Mouse (Mus musculus) stomach, postnatal 0 days (tissue): ENCODE data around the gene Prkca. TPM values are rescaled to one million over a fixed set of nuclear protein-coding genes. Genes with fewer than 3 reads are reported as not detected.
A peak's percentile ranks its signal among the peaks of the same experiment; 100 is the strongest.

ENCODE experiments used
- ATAC-seq: fragments of 200-750 bp; cut with Nextera tagmentation; 2 replicates; pipeline ENCODE4 v1.8.0; 2017; ENCODE audit not compliant: low FRiP score, low TSS enrichment
- DNase-seq: peaks from one replicate; pipeline ENCODE4 v3.0.0-alpha.2; 2016; ENCODE audit warnings: low spot score
- H3K27ac ChIP-seq: fragments of 300-500 bp; sonication (generic); replicated peaks from 2 replicates; pipeline ENCODE4 v1.5.1; 2014; ENCODE audit warnings: mild to moderate bottlenecking, control low read depth
- H3K27me3 ChIP-seq: fragments of 300-500 bp; sonication (generic); 2 replicates; pipeline ENCODE4 v1.6.1; 2014; ENCODE audit warnings: low read length; ENCODE audit not compliant: control insufficient read depth, insufficient read depth
- H3K36me3 ChIP-seq: fragments of 300-500 bp; sonication (generic); 2 replicates; pipeline ENCODE4 v1.6.1; 2014; ENCODE audit warnings: low read length, mixed read lengths; ENCODE audit not compliant: control insufficient read depth, insufficient read depth
- H3K4me1 ChIP-seq: fragments of 300-500 bp; sonication (generic); replicated peaks from 2 replicates; pipeline ENCODE4 v1.6.1; 2014; ENCODE audit warnings: antibody characterized with exemption; ENCODE audit not compliant: control insufficient read depth, insufficient read depth
- H3K4me2 ChIP-seq: fragments of 300-500 bp; sonication (generic); replicated peaks from 2 replicates; pipeline ENCODE4 v1.6.1; 2014; ENCODE audit warnings: low read depth, mild to moderate bottlenecking, control low read depth, moderate library complexity
- H3K4me3 ChIP-seq: fragments of 300-500 bp; sonication (generic); 2 replicates; pipeline ENCODE4 v1.5.1; 2014; ENCODE audit warnings: low read depth, low read length, control low read depth
- H3K9ac ChIP-seq: fragments of 300-500 bp; sonication (generic); 2 replicates; pipeline ENCODE4 v1.6.1; 2014; ENCODE audit warnings: mild to moderate bottlenecking, low read length, control low read depth, mixed read lengths
- H3K9me3 ChIP-seq: fragments of 300-500 bp; sonication (generic); 2 replicates; pipeline ENCODE4 v1.6.1; 2016; ENCODE audit warnings: low read length; ENCODE audit not compliant: control insufficient read depth
- CTCF ChIP-seq: IDR thresholded peaks from 2 replicates; pipeline ENCODE4 v1.5.1; 2016; ENCODE audit warnings: antibody characterized with exemption, low read depth, mild to moderate bottlenecking, moderate library complexity
- EP300 ChIP-seq: optimal IDR thresholded peaks from 2 replicates; pipeline ENCODE3; 2016; ENCODE audit warnings: antibody characterized with exemption
- WGBS: fragments of 180-500 bp; shearing (Covaris S2); extraction: QIAGEN DNeasy Blood & Tissue Kit; methylation state at CpG from one replicate; pipeline ENCODE4 v1.1.7; 2014; 5-methylcytosine and 5-hydroxymethylcytosine counted together
- polyA plus RNA-seq: library from polyadenylated mRNA; unstranded; fragments of >200 nt; fragmentation: Nextera tagmentation; extraction: Ambion mirVana; gene quantifications from 2 replicates; pipeline ENCODE4 v1.2.1, GENCODE M21; 2015

Gene Prkca
- polyA plus RNA-seq, 1 experiment from 2014 or later = 3.7 TPM

DNA sequence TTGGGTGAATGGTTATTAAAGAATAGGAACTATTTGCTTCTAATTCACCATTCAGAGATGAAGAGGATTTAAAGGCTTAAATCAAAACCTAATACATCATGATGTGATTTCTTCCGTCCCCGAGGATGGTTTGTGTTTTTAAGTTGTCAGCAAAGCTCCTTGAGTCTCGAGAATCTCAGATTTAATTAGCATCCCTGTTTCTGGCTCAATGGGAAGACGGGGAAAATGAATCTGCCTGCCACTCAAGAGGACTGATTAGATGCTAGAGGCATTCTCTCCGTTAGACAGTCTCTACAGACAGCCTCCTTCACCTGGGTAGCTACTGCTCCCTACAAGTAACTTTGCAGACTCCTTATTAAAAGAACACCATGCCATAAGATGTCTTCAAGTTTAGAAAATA, 396.9 kb downstream of the Prkca start:
- no peak for TF ChIP-seq CTCF
- TF ChIP-seq EP300 = no peak
- WGBS = 62% methylated on average over 5 of the region's 5 CpGs
- H3K4me1 ChIP-seq = no peaks in the 10 kb centered on the region
- H3K27ac ChIP-seq = no peak overlapping the region
- no peaks in the 10 kb centered on the region; the same call in 1 of the 2 replicates for H3K36me3 ChIP-seq
- DNase-seq (no peak), ATAC-seq (no peak)
- no peaks in the 10 kb centered on the region for H3K27me3 ChIP-seq
- H3K9ac ChIP-seq = no peak overlapping the region
- no peaks in the 10 kb centered on the region for H3K9me3 ChIP-seq
- no peak overlapping the region for H3K4me3 ChIP-seq
- no peak overlapping the region for H3K4me2 ChIP-seq

DNA sequence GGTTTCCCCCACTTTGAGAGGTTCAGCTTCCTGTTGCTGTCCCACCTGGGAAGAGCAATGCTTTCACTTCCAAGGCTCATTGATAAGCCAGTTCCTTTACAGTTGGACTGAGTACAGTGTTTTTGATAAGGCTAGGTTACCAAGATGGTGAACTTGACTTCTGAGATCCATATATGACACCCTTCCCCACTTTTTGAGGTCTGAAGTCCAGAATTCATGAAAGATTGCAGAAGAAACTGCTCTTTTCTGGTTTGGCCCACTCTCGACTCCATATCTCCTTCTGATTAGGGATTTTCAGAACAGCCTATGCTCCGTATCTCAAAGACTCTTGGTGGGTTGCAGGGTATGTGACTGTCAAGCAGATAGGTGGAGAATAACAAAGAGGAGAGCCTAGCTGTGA, 406.8 kb downstream of the Prkca start:
- ATAC-seq = no peak
- Histone ChIP-seq H3K9ac (no peak overlapping the region), H3K27me3 (no peaks in the 10 kb centered on the region), H3K9me3 (no peaks in the 10 kb centered on the region), H3K4me3 (no peak overlapping the region), H3K4me2 (no peak overlapping the region), H3K4me1 (no peaks in the 10 kb centered on the region), H3K36me3 (no peaks in the 10 kb centered on the region), H3K27ac (no peak overlapping the region)
- no peak for DNase-seq
- 92% methylated on average over 2 of the region's 2 CpGs for WGBS
- TF ChIP-seq CTCF (no peak), EP300 (no peak)

- H3K9me3 ChIP-seq = no peaks in the 10 kb centered on the region
- DNase-seq (no peak), ATAC-seq (no peak)
- no peak overlapping the region for H3K27ac ChIP-seq
- H3K9ac ChIP-seq = no peak overlapping the region
- no peak for TF ChIP-seq CTCF
- no peak for TF ChIP-seq EP300
- no peak overlapping the region for H3K4me2 ChIP-seq
- H3K27me3 ChIP-seq = no peaks in the 10 kb centered on the region
- H3K36me3 ChIP-seq = no peaks in the 10 kb centered on the region
- no peak overlapping the region for H3K4me3 ChIP-seq
- H3K4me1 ChIP-seq = no peaks in the 10 kb centered on the region
- 42% methylated on average over 7 of the region's 7 CpGs for WGBS
Observed at GRCm38 (mm10) chr11:107931721-107932120, 412.0 kb downstream of the Prkca start.

DNA sequence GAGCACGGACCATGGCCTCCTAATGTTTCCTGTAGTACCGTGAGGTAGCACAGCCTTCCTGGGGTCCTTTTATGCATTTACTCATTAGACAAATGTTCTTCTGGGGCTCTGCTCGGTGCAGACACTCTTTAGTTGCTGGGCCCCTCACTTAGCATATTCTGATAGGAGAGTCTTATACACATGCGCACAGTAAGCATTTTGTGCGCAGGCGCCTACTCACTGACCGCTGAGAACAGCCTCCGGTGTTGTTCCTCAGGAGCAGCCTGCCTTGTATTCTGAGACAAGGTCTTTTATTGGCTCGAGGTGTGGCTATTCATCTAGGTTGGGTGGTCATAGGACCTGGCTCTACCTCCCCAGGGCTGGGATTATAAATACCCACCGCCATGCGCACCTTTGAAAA, 412.4 kb downstream of the Prkca start:
- TF ChIP-seq CTCF = no peak
- no peak for TF ChIP-seq EP300
- H3K4me1 ChIP-seq = no peaks in the 10 kb centered on the region
- DNase-seq (no peak), ATAC-seq (no peak)
- no peaks in the 10 kb centered on the region for H3K27me3 ChIP-seq
- 84% methylated on average over 11 of the region's 11 CpGs for WGBS
- no peak overlapping the region for H3K4me3 ChIP-seq
- no peak overlapping the region for H3K4me2 ChIP-seq
- no peaks in the 10 kb centered on the region for H3K9me3 ChIP-seq
- no peak overlapping the region for H3K9ac ChIP-seq
- H3K27ac ChIP-seq = no peak overlapping the region
- no peaks in the 10 kb centered on the region for H3K36me3 ChIP-seq

DNA sequence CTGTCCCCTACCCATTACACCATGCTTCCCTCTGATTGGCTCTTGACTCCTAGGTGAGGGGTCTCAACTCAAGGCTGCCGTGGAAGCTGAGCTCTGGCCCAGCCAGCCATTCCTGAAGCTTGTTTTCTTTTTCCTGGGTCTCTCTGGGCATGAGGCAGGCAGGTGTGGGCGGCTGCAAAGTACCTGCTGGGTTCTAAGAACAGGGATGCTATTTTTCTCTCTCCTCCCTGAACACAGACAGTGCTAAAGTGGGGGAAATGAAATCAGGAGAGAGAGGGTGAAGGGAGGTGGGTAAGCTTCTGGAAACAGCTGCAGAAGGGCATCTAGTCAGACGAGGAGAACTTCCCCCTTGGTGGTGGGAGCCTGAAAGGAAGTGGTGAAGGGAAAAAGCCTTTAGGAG, 414.0 kb downstream of the Prkca start:
- no peak overlapping the region for H3K9ac ChIP-seq
- no peak overlapping the region for H3K4me3 ChIP-seq
- TF ChIP-seq EP300 (no peak), CTCF (no peak)
- H3K36me3 ChIP-seq = no peaks in the 10 kb centered on the region
- no peaks in the 10 kb centered on the region for H3K4me1 ChIP-seq
- H3K27me3 ChIP-seq = no peaks in the 10 kb centered on the region
- H3K9me3 ChIP-seq = no peaks in the 10 kb centered on the region
- 45% methylated on average over 3 of the region's 3 CpGs for WGBS
- H3K27ac ChIP-seq = no peak overlapping the region
- H3K4me2 ChIP-seq = no peak overlapping the region
- ATAC-seq (no peak), DNase-seq (no peak)

GRCm38 (mm10) chr11:107919852-107920508, 423.7 kb downstream of the Prkca start:
- Histone ChIP-seq H3K9me3 (no peaks in the 10 kb centered on the region), H3K9ac (no peak overlapping the region), H3K27me3 (no peaks in the 10 kb centered on the region), H3K4me2 (no peak overlapping the region), H3K27ac (no peak overlapping the region), H3K4me3 (no peak overlapping the region), H3K36me3 (no peaks in the 10 kb centered on the region), H3K4me1 (no peaks in the 10 kb centered on the region)
- peak; percentile 36 for DNase-seq
- ATAC-seq = no peak
- TF ChIP-seq CTCF (no peak), EP300 (no peak)
- 41% methylated on average over 16 of the region's 16 CpGs for WGBS
